ENCODE assay signal across 25 mouse cellular contexts in genomic region chr10:117943702-117944307, GRCm38 (mm10).
DNase-seq lines count a peak whose midpoint lies in the region; ATAC-seq and TF ChIP-seq lines count a peak whose summit lies in the region.
"Had no signal": no experiment of that assay in that cellular context is flagged by ENCODE, and none has a peak within 500 bp of the region (broad histone marks: within the 10 kb centered on the region; RNA-seq: fewer than 3 reads in every experiment).

No protein-coding gene starts in this region.

- no peaks in the 10 kb centered on the region for H3K36me3 ChIP-seq in heart, embryonic 10.5 days
- H3K36me3 ChIP-seq in forebrain, postnatal 0 days (ENCODE audit: insufficient read depth): no peaks in the 10 kb centered on the region
- H3K36me3 ChIP-seq: forebrain, embryonic 10.5 days; heart, embryonic 13.5 days; midbrain, embryonic 12.5 days; neural tube, embryonic 13.5 days had no signal

- no peak overlapping the region for H3K4me2 ChIP-seq in forebrain, postnatal 0 days (ENCODE audit: low read depth)
- H3K4me2 ChIP-seq: heart, embryonic 13.5 days; hindbrain, embryonic 14.5 days; midbrain, embryonic 12.5 days; neural tube, embryonic 13.5 days had no signal

- WGBS in heart, embryonic 10.5 days: 85% methylated on average over 6 of the region's 6 CpGs
- 82% methylated on average over 6 of the region's 6 CpGs for WGBS in forebrain, postnatal 0 days

- no peak overlapping the region for H3K27ac ChIP-seq in heart, embryonic 10.5 days
- H3K27ac ChIP-seq in forebrain, postnatal 0 days (ENCODE audit: low read depth, low read length): no peak overlapping the region
- H3K27ac ChIP-seq: forebrain, embryonic 10.5 days; heart, embryonic 13.5 days; hindbrain, embryonic 14.5 days; macrophage; midbrain, embryonic 12.5 days; neural tube, embryonic 13.5 days had no signal

- H3K4me1 ChIP-seq in heart, embryonic 10.5 days: peaks cover 41% of the 10 kb centered on the region
- 0 out of 2 replicates have a peak, but pooled peaks cover 4% of the 10 kb centered on the region for H3K4me1 ChIP-seq in forebrain, postnatal 0 days (ENCODE audit: insufficient read depth)
- H3K4me1 ChIP-seq: midbrain, embryonic 12.5 days had no signal

- no peak overlapping the region for H3K9ac ChIP-seq in forebrain, postnatal 0 days
- H3K9ac ChIP-seq: heart, embryonic 13.5 days; hindbrain, embryonic 14.5 days; liver, postnatal 0 days; midbrain, embryonic 12.5 days; neural tube, embryonic 13.5 days had no signal

- H3K9me3 ChIP-seq in heart, embryonic 10.5 days: no peaks in the 10 kb centered on the region
- H3K9me3 ChIP-seq in forebrain, postnatal 0 days (ENCODE audit: low read length): no peaks in the 10 kb centered on the region
- H3K9me3 ChIP-seq: forebrain, embryonic 10.5 days; heart, embryonic 13.5 days; midbrain, embryonic 12.5 days; neural tube, embryonic 13.5 days had no signal

- no peak for TF ChIP-seq CTCF in forebrain, postnatal 0 days (IDR thresholded peaks at IDR 0.05; ENCODE audit: low read depth)

- ATAC-seq in hematopoietic stem cell, adult 5-6 weeks (replicated peaks in 1 of 2; ENCODE audit: insufficient read depth in 1 of 2, low FRiP score in 2 of 2, low TSS enrichment in 1 of 2, low read depth in 1 of 2, poor library complexity in 2 of 2, severe bottlenecking in 2 of 2): peak; percentile 30 to 52; a peak in 1 of 4 replicates
- no peak for ATAC-seq in forebrain, postnatal 0 days
- ATAC-seq: liver, postnatal 0 days; lung, postnatal 0 days had no signal

- H3K4me3 ChIP-seq in heart, embryonic 10.5 days: no peak overlapping the region
- H3K4me3 ChIP-seq in forebrain, postnatal 0 days (ENCODE audit: low read depth, low read length): no peak overlapping the region
- H3K4me3 ChIP-seq: forebrain, embryonic 10.5 days; heart, embryonic 13.5 days; midbrain, embryonic 12.5 days; neural tube, embryonic 13.5 days had no signal

- H3K27me3 ChIP-seq in heart, embryonic 10.5 days (ENCODE audit: insufficient read depth, poor library complexity, severe bottlenecking): no peaks in the 10 kb centered on the region
- H3K27me3 ChIP-seq in forebrain, postnatal 0 days (ENCODE audit: insufficient read depth, low read length): no peaks in the 10 kb centered on the region
- H3K27me3 ChIP-seq: heart, embryonic 13.5 days; midbrain, embryonic 12.5 days; neural tube, embryonic 13.5 days had no signal

- DNase-seq in heart, adult 11 months: peak; percentile 85
- no peak for DNase-seq in heart, embryonic 10.5 days (ENCODE audit: low spot score)
- peak; percentile 43 to 63 for DNase-seq in CD8-positive naive resting alpha-beta T cell, adult 2 months (ENCODE audit: low read depth in 2 of 2, low spot score in 2 of 2)
- peak; percentile 69 for DNase-seq in naive thymus-derived CD4-positive, alpha-beta T cell, adult 2 months (ENCODE audit: low read depth)
- DNase-seq in layer of hippocampus, postnatal 36 days: no peak
- DNase-seq in gastrocnemius, postnatal 4 days (ENCODE audit: low spot score in 2 of 2): no peak
- no peak for DNase-seq in forebrain, postnatal 0 days
- DNase-seq: adrenal gland, postnatal 25 days; cerebellum, adult 11 months; cerebellum, postnatal 10 days; gastrocnemius, postnatal 36 days; heart, postnatal 14 days; kidney, adult 9 months; kidney, postnatal 14 days; liver, postnatal 0 days; right cerebral cortex, postnatal 4 days; thymus, postnatal 14 days had no signal

Comparison
In these comparisons a context has a peak if more than half of its experiments do, and no peak if none do; other contexts are left out.
1. DNase-seq: peak in heart, adult 11 months (single experiment), CD8-positive naive resting alpha-beta T cell, adult 2 months (2 of 2) and naive thymus-derived CD4-positive, alpha-beta T cell, adult 2 months (single experiment); none in heart, embryonic 10.5 days (single experiment), layer of hippocampus, postnatal 36 days (0 of 2), gastrocnemius, postnatal 4 days (0 of 2) and forebrain, postnatal 0 days (single experiment).